Mouse (Mus musculus) kidney, postnatal 10 days (tissue): ENCODE measurements at regions not wholly inside any gene's neighbourhood (a gene's known extent, or its start where the extent isn't known, plus 50 kb on each side); places are given as distances from the start of the nearest gene placed in this dataset.
A peak's percentile ranks its signal among the peaks of the same experiment; 100 is the strongest.

ENCODE experiments used
- DNase-seq: peaks from one replicate; pipeline ENCODE4 v3.0.0; 2021; ENCODE audit warnings: mixed read lengths

DNA sequence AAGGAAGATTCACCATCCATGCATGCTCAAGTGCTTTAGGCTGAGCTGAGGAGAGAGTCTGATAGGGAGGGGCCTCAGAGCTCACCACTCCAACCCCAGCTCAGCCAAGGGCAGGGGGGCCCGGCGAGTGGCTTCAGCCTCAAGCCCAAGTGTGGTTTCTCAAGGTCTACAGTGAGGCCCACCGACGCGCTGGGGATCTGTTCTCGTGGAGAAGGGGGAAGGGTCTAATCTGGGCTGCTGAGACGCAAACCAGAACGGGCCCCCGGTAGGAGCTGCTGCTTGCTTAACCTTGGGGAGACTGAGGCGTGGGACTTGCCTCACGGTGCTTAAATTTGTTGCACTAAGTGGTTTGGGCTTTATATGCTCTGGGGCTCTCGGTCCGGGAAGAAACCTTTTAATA is 70.9 kb downstream of the Asb1 start:
- no peak for DNase-seq

- DNase-seq: no peak
These were observed 71.3 kb downstream of the Asb1 start for GRCm38 (mm10) chr1:91611694-91612093.

- no peak for DNase-seq
These were observed 72.6 kb downstream of the Asb1 start for GRCm38 (mm10) chr1:91612912-91613311.

- DNase-seq: peak; percentile 80
These were observed 75.1 kb downstream of the Asb1 start for GRCm38 (mm10) chr1:91615396-91615795.

GRCm38 (mm10) chr1:91618527-91619135 is 78.3 kb downstream of the Asb1 start:
- DNase-seq: no peak

- no peak for DNase-seq
These were observed 80.8 kb downstream of the Asb1 start for GRCm38 (mm10) chr1:91621141-91621540.

GRCm38 (mm10) chr1:91622874-91623273 is 82.5 kb downstream of the Asb1 start:
- no peak for DNase-seq

DNA sequence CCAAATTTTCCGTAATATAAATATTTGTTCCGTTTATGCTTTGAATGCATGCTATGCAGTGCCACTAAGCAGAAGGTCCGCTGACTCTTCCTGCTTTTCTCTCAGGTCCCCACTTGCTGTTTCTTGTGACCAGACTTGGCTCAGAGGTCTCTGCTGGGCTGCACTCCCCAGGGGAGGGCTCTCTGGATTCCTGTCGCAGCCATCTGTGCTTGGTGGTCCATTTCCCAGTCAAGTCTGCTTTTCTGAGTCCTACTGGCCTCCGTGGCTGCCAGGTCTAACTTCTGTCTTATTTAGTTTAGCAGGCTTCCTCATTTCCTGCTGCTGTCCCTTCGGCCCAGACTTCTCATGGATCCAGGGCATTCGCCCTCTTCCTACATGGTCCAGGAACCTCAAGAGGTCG is 83.7 kb downstream of the Asb1 start:
- no peak for DNase-seq

GRCm38 (mm10) chr1:91624531-91625300 is 84.4 kb downstream of the Asb1 start:
- DNase-seq: no peak

DNA sequence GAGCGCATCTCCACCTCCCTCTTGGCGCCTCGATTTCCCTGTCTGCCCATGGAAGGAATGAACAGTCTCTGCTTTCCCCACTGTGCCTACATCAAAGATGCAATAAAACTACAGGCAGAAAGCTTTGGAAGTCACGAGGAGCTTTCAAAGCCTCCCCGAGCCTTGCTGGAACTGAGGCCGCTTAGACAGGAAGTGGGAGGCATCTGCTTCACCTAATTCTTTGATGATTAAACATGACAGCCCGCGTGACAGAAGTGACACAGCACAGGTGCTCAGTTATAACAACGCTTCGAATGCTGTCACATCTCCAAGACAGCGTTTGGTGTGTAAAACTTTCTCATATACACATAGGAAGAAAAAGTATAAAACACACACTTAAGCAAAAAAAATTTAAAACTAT is 85.7 kb downstream of the Asb1 start:
- DNase-seq: no peak

DNA sequence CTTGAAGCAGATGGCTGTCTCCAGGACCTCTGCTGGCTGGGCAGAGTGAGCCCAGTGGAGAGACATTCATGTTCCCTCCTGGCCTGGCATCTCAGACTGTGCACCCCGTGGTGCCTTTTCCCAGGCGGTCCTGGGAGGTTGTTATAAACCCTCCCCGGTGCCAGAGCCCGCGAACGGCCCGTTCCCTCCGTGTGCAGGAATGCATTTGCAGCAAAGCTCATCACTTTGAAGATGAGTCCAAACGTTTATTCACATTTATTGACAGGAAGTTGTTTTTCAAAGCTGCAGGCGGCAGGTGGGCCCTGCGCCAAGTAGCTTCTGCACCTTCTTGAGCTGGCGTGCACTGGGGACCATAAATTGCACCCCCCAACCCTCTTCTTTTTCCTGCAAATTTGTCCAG is 89.9 kb downstream of the Asb1 start:
- peak; percentile 43 for DNase-seq

DNA sequence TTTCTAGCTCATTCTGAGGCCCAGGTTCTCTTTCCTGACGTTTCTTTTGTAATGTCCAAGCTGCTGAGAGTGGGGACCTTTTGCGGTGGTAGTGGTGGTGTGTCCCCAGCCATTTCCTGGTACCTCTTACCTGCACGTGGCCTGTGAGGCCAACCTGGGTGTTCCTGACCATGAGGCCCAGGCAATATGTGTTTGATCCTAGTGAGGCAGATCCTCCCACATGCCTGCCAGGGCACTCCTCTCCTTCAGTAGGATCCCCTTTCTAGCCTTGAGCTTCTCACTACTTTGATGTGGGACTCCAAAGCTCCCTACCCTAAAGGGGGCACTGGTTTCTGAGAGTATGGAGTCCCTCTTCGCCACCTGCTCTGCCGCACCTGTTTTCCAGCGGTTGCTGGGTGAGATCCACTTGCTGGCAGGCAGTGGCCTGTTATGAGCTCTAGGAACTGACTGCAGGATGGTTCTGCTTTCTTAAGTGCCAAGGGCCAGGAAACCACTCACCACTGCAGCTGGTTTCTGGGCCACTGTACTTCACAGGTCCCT is 90.6 kb downstream of the Asb1 start:
- no peak for DNase-seq

DNA sequence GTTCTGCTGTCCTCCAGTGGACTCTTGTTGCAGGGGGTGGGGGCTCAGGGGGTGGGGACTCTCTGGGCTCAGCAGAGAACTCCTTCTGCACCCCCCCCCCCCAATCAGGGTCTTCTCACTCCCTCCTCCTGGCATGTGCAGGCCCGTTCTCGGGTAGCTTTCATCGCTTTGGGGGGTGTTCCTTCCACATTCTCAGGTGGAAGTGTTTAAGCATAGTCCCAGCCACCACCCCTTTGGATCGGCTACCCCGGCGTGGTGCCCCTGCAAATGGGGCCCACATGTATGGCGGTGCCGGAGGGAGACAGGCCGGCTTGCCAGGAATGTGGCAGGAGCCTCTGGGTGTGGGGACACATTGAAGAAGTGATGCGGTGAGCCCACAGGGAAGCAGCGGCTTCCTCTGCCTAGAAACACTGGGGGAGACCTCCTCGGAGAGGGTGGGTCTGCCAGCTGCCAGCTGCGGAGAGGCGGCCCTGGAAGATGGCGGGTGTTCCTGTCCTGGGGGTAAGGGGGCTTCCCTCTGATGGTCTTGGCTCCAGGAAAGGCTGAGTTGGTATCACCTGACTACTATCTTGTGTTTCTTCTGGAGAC is 92.7 kb downstream of the Asb1 start:
- DNase-seq: no peak

DNA sequence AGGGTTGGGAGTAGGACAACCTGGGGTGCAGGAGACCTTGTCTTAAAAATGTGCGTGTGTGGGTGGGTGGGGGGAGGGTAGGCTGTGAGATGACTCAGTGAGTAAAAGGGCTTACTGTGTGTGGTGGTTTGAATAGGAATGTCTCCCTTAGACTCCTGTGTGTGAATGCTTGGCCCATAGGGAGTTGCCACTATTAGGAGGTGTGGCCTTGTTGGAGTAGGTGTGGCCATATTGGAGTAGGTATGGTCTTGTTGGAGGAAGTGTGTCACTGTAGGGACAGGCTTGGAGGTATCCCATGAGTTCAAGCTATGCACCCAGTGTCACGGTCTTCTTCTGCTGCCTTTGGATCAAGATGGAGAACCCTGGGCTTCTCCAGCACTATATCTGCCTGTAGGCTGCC is 96.2 kb downstream of the Asb1 start:
- no peak for DNase-seq

- no peak for DNase-seq
These were observed 100.2 kb downstream of the Asb1 start for GRCm38 (mm10) chr1:91640551-91640950.

GRCm38 (mm10) chr1:91658991-91659441 is 118.7 kb downstream of the Asb1 start:
- DNase-seq: no peak

GRCm38 (mm10) chr1:91659486-91659885 is 119.1 kb downstream of the Asb1 start:
- no peak for DNase-seq

GRCm38 (mm10) chr1:91663289-91663688 is 122.9 kb downstream of the Asb1 start:
- no peak for DNase-seq

DNA sequence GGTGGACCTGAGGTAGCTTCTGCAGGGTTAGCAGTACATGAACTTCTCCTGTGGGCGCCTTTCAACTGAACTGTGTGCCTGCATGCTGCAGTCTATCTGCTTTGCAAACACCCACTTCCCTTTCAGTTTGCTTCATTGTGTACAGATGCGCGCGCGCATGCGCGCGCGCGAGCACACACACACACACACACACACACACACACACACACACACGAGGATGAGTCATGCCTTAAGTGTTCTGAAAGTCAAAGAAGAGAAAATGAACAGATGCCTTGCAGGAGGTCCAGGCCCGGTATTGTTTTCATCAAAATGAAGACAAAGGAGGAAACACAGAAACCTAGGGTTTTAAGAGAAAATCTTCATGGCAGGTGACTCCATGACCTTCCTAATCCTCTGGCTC is 124.3 kb downstream of the Asb1 start:
- no peak for DNase-seq

GRCm38 (mm10) chr1:91668530-91668929 is 128.2 kb downstream of the Asb1 start:
- no peak for DNase-seq

DNA sequence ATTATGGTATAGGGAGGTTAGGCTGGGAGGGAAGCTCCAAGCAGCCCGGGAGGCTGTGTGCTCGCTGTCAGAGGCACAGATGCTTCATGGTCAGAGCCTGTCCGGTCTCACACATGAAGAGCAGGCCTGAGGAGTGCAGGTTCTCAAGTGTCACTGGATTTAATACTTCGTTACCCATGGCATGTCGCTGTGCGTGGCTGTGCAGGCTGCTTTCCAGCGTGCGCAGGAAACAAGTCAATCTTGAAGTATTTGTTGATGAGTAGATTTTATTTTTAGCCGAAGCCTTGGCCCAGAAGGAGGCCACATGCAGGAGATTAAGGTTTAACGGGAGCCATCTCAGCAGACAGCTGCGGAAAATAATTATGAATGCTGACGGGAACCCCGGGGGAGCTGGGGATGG is 130.3 kb upstream of the Twist2 start:
- DNase-seq: peak; percentile 16

DNA sequence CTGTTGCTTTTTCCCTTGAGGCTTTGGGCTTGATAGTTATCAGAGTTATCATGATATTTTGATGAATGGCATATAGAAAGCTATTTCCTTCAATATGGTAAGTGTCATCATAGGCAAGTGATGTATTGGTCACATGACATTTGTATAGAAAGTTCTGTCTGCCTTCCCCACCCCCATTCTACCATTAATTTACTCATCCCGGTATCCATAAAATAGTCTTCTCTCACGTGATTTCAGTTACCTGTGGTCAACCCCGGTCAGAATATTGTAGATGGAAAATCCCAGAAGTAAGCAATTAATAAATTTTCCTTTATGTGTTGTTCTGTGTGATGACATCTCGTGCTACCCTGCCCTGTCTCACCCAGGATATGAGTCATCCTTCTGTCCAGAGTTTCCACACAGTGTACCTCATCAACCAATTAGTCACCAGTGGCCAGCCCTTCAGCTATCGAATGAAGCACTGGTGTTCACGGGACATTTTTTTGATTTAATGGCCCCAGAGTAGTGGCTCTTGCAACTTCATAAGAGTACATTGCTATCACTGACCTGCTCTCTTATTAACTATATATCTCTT is 127.1 kb upstream of the Twist2 start:
- no peak for DNase-seq

DNA sequence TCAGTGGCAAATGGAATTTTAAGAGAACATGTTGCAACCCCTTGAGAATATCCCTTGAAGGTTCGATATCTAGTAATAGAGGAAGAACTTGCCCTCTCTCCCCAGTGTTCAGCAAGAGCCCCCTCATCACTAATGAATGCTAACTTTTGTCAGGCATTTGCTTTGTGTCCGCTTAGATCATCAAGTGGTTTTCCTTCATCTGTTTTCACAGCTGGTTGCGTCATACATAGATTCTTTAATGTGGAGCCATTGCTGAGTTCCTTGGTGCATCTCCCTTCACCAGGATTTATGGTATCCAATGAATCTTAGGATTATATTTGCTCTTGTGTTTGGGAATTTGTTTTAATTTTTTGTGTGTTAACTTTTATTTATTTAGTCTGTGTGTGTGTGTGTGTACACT is 124.2 kb upstream of the Twist2 start:
- DNase-seq: no peak

GRCm38 (mm10) chr1:91678789-91679188 is 122.5 kb upstream of the Twist2 start:
- DNase-seq: no peak
